Mouse (Mus musculus) testis, adult 2 months (tissue): ENCODE measurements around the gene Celsr3. TPM values are rescaled to one million over a fixed set of nuclear protein-coding genes. Genes with fewer than 3 reads are reported as not detected.

Experiments
- H3K27ac ChIP-seq: fragments of 200-500 bp; 2 replicates; pipeline ENCODE4 v1.5.1; 2012; ENCODE audit warnings: low read depth, low read length; ENCODE audit not compliant: control insufficient read depth, insufficient read depth
- H3K27me3 ChIP-seq: fragments of 200-500 bp; 2 replicates; pipeline ENCODE4 v1.6.1; 2012; ENCODE audit warnings: mild to moderate bottlenecking, low read length, moderate library complexity; ENCODE audit not compliant: control insufficient read depth, insufficient read depth
- H3K36me3 ChIP-seq: fragments of 200-500 bp; 2 replicates; pipeline ENCODE4 v1.6.1; 2012; ENCODE audit warnings: mild to moderate bottlenecking, low read length; ENCODE audit not compliant: control insufficient read depth, insufficient read depth
- H3K4me1 ChIP-seq: fragments of 200-500 bp; 2 replicates; pipeline ENCODE4 v1.6.1; 2012; ENCODE audit warnings: low read length; ENCODE audit not compliant: control insufficient read depth, insufficient read depth
- H3K4me3 ChIP-seq: fragments of 200-500 bp; 2 replicates; pipeline ENCODE4 v1.5.1; 2012; ENCODE audit warnings: low read depth, mild to moderate bottlenecking, low read length, moderate library complexity, mixed read lengths; ENCODE audit not compliant: control insufficient read depth
- CTCF ChIP-seq: fragments of 200-500 bp; IDR thresholded peaks from 2 replicates; pipeline ENCODE4 v1.5.1; 2012; ENCODE audit warnings: low read depth, mild to moderate bottlenecking, inconsistent platforms, low read length, moderate library complexity; ENCODE audit not compliant: control insufficient read depth, insufficient read depth, insufficient replicate concordance
- POLR2A ChIP-seq: fragments of 200-500 bp; IDR thresholded peaks from 2 replicates; pipeline ENCODE4 v1.6.1; 2012; ENCODE audit warnings: low read depth, mild to moderate bottlenecking, inconsistent platforms, low read length, moderate library complexity; ENCODE audit not compliant: control insufficient read depth
- polyA plus RNA-seq: library from polyadenylated mRNA; depleted of rRNA; stranded (reverse); fragments of >200 nt; gene quantifications from 2 replicates; pipeline ENCODE4 v1.2.3, GENCODE M21; 2012; rRNA removed

Gene Celsr3
- 1.2 and 1.3 TPM in 2 replicates for polyA plus RNA-seq

DNA sequence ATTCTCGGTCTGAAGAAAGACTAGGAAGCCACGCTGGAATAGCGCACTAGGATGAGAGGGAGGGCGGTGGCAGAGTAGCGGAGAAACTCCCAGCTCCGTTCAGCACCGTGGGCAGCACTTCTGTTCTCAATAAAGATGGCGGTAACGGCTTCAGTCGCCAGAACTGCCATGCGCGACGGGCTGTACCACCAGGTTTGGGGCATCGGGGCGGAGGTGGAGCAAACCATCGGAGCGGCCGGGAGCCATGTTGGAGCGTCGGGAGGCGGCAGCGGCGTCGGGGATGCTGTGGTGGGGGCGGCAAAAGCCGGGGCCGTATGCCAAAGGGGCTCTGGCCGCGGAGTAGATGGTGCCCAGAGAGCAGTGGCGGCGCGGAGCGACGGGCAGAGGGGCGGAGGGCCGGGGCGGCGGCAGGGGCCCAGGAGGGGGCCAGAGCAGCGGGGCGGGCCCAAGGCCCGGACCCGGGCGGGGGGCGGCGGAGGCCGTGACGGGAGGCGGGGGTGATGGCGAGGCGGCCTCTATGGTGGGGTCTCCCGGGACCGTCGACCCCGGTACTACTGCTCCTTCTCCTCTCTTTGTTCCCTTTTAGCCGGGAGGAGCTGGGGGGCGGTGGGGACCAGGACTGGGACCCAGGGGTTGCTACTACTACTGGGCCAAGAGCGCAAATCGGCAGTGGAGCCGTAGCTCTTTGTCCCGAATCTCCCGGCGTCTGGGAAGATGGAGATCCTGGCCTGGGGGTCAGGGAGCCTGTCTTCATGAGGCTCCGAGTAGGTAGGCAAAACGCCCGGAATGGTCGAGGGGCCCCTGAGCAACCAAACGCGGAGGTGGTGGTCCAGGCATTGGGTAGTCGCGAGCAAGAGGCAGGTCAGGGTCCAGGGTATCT lies at the start of gene Celsr3:
Gene Celsr3, plus strand, starts transcription at position 501 of the 880 bp plus-strand sequence.
- no peak for TF ChIP-seq CTCF
- TF ChIP-seq POLR2A = no peak; the same call in 1 of the 2 replicates
- no peaks in the 10 kb centered on the region for H3K27me3 ChIP-seq
- H3K36me3 ChIP-seq = no peaks in the 10 kb centered on the region
- no peak within 1 kb of the TSS for H3K27ac ChIP-seq
- peak within 1 kb of the TSS; percentile 86 for H3K4me3 ChIP-seq
- peaks cover 32% of the 10 kb centered on the region for H3K4me1 ChIP-seq

DNA sequence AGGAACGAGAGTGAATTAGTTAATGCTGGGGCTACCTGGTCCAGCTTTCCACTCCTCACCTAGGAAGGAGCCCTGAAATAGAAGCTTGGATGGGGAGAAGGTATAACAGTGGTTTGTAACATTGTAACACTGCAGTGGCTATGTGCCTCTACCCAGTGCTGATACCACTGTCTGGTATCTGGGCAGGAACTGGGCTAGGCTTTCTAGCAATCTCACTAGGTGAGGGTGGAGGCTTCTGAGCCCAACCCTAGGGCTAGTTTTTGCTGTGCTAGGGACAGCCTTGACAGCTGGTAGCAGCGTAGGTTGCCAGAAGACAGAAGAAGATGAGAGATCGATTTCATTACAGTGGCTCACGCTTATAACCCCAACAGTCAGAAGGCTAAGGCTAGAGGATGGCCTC lies 49.5 kb upstream of the Celsr3 start:
- H3K27me3 ChIP-seq = no peaks in the 10 kb centered on the region
- H3K27ac ChIP-seq = no peak overlapping the region
- peaks cover under 1% of the 10 kb centered on the region; the same call in 1 of the 2 replicates for H3K4me1 ChIP-seq
- TF ChIP-seq CTCF (no peak), POLR2A (no peak)
- H3K36me3 ChIP-seq = no peaks in the 10 kb centered on the region
- no peak overlapping the region for H3K4me3 ChIP-seq

DNA sequence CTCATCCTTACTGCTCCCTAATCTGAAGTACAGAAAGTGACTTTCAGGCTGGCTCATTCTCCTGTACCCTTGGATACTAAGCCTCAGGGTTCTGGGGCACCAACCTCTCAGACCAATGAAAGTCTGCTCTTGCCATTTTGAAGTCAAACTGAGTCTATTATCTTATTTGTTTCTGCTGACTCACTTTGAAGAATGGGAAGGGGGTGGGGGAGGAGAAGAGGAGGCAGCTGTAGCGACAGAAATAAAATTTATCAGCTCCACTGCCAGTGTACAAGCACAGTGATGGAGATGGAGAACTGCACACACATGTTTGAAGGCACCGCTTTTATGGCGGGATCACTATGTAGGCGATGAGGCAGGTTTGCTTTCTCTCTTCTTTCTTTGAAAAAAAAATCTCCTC lies 48.8 kb upstream of the Celsr3 start:
- H3K4me1 ChIP-seq = no peaks in the 10 kb centered on the region; the same call in 1 of the 2 replicates
- TF ChIP-seq CTCF = no peak
- TF ChIP-seq POLR2A = no peak
- no peak overlapping the region for H3K4me3 ChIP-seq
- no peaks in the 10 kb centered on the region for H3K27me3 ChIP-seq
- H3K36me3 ChIP-seq = no peaks in the 10 kb centered on the region
- no peak overlapping the region for H3K27ac ChIP-seq

DNA sequence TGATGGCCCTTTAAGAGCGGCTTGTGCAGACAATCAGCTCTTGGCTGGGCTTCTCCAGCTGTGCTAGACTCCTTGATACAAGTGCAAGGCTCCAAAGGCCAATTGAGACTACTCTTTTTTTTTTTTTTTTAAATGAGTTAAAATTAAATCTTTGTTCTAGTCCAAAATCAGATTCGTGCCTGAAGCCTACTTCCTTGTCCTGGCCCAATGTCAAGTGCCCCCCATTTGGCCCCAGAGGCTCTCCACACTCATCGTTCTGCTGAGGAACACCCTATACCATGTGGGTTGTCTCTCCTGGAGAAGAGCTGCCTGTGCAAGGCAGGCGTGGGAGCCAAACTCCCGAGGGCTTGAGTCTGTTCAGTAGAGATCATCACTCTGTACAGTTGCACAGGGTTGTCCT lies 45.2 kb upstream of the Celsr3 start:
- peak overlapping the region; percentile 27; the same call in 1 of the 2 replicates for H3K4me3 ChIP-seq
- TF ChIP-seq CTCF (no peak), POLR2A (no peak)
- H3K4me1 ChIP-seq = peaks cover 4% of the 10 kb centered on the region
- no peaks in the 10 kb centered on the region for H3K36me3 ChIP-seq
- no peak overlapping the region for H3K27ac ChIP-seq
- no peaks in the 10 kb centered on the region for H3K27me3 ChIP-seq

DNA sequence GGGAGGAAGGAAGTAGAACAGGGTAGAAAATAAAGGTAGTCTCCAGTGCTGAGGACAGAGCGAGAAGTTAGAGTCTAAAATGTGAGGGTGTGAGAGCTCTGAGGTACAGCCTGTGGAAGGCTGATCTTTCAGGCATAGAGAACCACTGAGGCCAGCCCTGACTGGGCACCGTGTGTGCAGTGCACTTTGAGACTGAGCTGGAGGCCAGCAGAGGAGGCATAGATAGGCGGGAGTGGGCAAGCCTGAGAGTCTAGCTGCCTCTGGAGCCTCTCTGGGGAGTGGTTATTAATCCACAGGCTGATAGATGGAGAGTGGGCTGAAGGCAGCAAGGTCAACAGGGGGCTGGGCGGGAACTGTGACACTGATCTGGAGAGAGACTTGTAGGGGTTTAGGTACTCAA lies 44.2 kb upstream of the Celsr3 start:
- peaks cover 4% of the 10 kb centered on the region for H3K4me1 ChIP-seq
- peak overlapping the region; percentile 36 for H3K27ac ChIP-seq

DNA sequence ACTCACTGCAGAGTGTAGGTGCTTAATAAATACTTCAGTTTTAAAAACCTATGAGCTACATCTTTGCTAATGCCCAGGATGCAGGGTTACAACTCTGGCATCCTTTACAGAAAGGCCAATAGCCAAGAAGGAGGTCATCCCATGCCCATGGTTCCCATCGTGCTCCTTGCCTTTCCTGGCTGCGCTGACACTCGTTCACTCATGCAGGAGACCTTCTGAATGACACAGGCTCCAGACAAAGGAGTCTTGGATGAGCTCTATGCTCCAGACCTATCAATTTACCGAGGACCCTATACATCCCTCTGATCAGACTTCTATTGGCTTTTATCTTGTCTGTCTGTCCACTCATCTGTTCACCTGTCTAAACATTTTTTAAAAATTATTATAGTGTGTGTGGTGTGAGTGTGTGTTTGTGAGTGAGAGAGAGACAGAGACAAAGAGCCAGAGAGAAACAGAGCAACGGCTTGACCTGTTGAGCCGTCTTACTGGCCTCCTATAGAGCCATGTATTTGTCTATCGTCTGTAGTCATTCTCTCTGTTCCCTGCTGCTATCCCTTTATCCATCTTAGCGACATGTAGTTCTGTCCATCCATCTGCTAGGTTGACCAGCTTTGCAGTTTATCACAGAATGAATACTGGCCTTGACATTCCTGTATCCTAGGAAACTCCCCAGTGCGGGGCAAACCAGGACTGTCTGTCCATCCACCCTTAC lies 43.1 kb upstream of the Celsr3 start:
- TF ChIP-seq POLR2A (no peak), CTCF (no peak)
- H3K36me3 ChIP-seq = no peaks in the 10 kb centered on the region
- no peaks in the 10 kb centered on the region for H3K27me3 ChIP-seq
- H3K27ac ChIP-seq = peak overlapping the region; percentile 96
- peaks cover 4% of the 10 kb centered on the region for H3K4me1 ChIP-seq
- H3K4me3 ChIP-seq = peak overlapping the region; percentile 100

More for the DNA sequence above, 44.2 kb upstream of the Celsr3 start:
- no peaks in the 10 kb centered on the region for H3K36me3 ChIP-seq
- TF ChIP-seq POLR2A = no peak
- no peak for TF ChIP-seq CTCF
- H3K27me3 ChIP-seq = no peaks in the 10 kb centered on the region
- peak overlapping the region; percentile 100 for H3K4me3 ChIP-seq

DNA sequence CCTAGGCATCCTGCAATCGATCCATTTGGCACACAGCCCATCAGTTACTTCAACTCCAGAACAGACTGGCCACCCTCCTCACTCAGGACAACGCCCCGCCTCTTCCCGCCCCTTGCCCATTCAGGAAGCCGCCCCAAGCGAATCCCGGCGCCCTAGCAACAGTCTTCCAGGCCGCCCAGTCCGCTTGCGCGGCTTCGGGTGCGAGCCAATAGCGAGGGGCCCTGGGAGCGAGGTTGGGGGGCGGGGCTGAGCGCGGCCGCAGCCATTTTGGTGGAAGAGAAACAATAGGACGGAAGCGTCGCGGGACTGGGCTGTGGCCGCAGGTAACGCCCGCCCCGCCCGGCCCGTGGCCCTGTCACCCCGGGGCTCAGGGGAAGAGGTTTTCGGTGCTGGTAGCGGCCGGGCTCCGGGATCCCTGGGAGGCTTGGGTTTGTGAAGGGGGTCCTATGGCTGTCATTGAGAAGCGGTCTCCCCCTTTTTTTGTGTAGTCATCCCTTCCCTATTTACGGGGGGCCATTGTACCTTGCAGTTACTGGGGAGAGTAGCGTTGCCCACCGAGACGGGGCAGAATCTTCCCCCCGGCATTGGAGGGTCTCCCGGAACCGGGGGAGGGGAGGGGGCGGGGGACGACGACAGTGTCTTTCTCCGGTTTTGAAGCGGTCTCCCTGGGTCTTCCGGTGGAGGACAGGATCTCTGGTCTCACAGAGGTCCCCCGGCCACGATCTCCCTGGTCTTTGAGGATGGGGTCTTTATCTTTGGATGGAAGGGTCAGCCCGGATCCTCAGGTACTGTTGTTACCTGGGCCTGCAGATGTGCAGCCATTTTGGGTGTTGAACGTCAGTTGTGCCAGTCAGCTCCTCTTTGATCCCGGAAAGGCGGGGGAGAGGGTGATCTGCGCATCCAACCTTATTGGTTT lies 42.3 kb upstream of the Celsr3 start, which contains the start of gene Ip6k2:
Gene Ip6k2, plus strand, starts transcription at position 249 of the 916 bp plus-strand sequence.
- no peaks in the 10 kb centered on the region for H3K36me3 ChIP-seq
- no peaks in the 10 kb centered on the region for H3K27me3 ChIP-seq
- H3K4me1 ChIP-seq = peaks cover 4% of the 10 kb centered on the region
- TF ChIP-seq CTCF = no peak
- TF ChIP-seq POLR2A = peak; percentile 71
- peak within 1 kb of the TSS; percentile 100 for H3K4me3 ChIP-seq
- H3K27ac ChIP-seq = peak within 1 kb of the TSS; percentile 96
